Mouse (Mus musculus) mesoderm, embryonic 11.5 days (tissue): Measurements from ENCODE around the gene Amhr2.

ENCODE experiments used
- DNase-seq: peaks from one replicate; pipeline ENCODE4 v3.0.0-alpha.2; 2012; ENCODE audit warnings: low read depth, low spot score

Gene Amhr2

DNA sequence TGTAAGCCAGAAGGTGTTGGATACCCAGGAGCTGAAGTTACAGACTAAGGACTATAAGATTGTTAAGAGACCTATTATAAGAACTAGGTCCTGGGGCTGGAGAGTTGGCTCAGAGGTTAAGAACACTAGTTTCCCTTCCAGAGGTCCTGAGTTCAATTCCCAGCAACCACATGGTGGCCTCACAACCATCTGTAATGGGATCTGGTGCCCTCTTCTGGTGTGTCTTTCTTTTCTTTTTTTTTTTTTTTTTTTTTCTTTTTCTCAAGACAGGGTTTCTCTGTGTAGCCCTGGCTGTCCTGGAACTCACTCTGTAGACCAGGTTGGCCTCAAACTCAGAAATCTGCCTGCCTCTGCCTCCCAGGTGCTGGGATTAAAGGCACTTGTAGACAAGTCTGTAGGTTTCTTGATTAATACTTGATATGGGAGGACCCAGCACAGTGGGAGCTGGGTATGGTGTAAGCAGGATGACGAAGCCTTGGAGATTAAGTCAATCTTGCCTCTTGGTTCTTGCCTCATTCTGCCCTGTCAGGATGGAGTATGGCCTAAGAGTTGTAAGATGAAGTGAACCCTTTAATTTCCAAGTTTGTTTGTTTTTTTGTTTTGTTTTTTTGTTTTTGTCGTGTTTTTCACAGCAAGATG, 21.4 kb upstream of the Amhr2 start:
- DNase-seq, result no peak

- DNase-seq, result no peak
Measured at GRCm38 (mm10) chr15:102424657-102425056, 20.5 kb upstream of the Amhr2 start.

GRCm38 (mm10) chr15:102426963-102427362, 18.2 kb upstream of the Amhr2 start:
- DNase-seq, result no peak

DNA sequence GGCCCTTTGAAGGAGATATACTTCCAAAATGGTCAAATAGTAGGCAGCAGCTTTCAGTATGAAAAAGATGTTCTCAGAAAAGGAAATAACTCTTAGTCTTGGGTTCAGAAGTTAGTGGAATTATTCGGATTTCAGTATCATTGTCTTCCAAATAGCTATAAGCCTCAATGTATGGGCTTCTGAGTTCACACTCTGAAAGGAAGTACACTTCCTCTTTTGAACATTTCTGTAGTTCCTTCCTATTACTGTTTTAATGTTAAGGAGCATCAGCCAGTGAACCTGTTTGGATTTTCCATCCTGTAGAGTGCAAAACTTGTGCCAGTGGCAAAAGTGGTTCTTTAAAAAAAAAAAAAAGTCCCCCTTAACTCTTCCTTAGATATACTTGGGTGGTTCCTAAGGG, 13.1 kb upstream of the Amhr2 start:
- DNase-seq, result no peak

GRCm38 (mm10) chr15:102433173-102433572, 12.0 kb upstream of the Amhr2 start:
- DNase-seq, result no peak

- DNase-seq, result peak; percentile 81
Measured at GRCm38 (mm10) chr15:102442490-102442889, 2.7 kb upstream of the Amhr2 start.

DNA sequence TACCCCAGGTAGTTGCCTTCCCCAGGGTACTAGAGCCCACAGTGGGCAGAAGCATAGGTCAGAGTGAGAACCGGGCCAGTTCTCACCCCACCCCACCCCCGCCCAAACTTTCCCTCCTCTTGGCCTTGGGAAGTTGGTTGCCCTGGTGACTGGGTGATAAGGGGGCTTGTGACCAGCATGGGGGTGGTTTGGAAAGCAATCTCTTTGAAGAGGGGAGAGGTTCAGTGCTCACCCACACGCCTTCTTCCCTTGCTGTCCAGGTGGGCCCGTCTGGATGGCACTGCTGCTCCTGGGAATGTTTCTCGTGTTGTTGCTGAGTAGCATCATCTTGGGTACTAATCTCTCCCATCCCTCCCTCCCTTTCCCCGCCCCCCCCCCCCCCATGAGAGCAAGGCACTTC, 1.3 kb downstream of the Amhr2 start:
- DNase-seq, result no peak

DNA sequence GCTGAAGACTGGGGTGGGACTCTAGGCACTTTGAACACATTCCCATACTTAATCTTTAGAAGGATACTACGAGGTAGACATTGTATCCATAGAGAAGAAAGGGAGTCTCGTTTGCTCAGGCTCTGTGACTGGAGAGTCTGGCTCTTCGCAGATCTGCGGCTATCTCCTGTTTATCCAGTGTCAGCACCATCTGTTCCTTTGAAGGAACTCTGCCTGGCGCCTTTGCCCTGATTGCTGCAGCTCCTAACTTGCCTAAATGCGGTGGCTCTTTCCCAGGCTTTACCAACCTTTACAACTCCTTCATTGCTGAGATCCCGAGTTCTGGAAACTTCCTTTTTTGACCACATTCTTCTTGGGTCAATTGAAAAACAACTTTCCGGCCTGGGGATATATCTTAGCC, 4.2 kb downstream of the Amhr2 start:
- DNase-seq, result no peak

DNA sequence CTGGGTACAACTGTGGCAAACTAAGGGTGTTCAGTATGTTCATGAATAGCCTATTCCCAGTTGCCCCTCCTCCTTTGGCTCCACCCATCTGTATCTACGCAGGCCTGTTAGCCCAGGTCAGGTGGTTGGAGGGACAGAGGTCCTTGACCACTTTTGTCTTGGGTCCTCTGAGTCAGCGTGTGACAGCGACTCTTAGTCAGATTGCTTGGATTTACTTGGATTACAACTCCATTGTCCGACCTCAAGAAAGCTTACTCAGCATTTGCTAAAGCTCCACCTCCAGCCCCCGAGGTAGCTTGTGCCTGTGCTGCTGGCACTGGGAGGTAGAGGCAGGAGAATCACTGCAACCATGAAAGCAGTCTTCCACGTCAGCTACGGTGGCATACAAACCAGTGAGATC, 5.8 kb downstream of the Amhr2 start:
- no peak for DNase-seq

GRCm38 (mm10) chr15:102451666-102452430, 6.7 kb downstream of the Amhr2 start:
- no peak for DNase-seq

DNA sequence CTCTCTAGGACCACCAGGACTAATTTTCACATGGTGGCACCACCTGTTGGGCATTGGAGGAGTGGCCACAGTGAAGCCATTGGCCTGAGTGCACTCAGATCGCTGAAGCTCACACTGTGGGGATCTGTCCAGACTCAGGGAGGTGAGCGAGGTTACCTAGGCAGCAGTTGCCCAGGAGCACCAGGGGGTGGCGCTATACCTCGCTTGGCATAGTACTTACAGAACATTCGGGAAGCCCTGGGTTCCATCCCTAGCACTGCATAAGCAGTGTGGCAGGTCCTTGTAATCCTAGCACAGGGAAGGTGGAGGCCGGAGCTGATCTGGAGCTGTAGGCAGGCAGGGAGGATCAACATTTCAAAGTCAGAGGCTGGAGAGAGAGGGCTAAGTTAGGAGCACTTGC, 10.8 kb downstream of the Amhr2 start:
- peak; percentile 30 for DNase-seq

- DNase-seq, result no peak
Measured at GRCm38 (mm10) chr15:102458050-102458736, 13.0 kb downstream of the Amhr2 start.

- DNase-seq, result peak; percentile 91
Measured at GRCm38 (mm10) chr15:102458904-102459317, 13.7 kb downstream of the Amhr2 start, which contains the start of gene Prr13. TSS of gene Prr13 (plus strand) at chr15:102459028.

GRCm38 (mm10) chr15:102459381-102459780, 14.2 kb downstream of the Amhr2 start:
- no peak for DNase-seq

DNA sequence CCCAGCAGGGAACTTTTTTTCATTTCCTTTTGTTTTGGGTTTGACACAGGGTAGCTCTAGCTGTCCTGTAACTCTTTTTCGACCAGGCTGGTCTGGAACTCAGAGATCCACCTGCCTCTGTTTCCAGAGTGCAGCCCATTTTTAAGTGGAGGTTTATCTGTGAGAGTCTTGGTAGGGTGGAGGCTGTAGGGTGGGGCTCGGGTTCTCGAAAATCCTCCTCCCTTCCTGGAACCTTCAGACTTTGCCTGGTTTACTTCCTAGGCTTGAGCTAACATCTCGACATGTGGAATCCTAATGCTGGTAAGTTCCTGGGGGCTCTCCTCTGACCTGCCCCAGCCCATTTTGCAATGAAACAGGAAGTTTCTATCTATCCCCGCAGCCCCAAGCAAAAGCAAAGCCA, 14.7 kb downstream of the Amhr2 start:
- DNase-seq, result no peak

DNA sequence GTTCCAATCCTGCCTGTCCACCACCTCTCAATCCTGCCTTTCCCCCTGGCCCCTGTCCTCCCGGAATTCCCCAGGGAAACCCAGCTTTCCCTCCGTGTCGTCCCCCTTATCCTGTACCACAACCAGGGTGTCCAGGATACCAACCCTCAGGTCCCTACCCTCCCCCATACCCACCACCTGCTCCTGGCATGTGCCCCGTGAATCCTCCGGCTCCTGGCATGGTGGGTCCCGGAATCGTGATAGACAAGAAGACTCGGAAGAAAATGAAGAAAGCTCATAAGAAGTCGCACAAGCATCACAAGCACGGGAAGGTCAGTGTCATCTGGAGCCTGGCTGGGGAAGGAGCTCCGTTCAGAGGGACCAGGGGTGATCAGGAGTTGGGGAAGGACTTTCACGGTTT, 15.2 kb downstream of the Amhr2 start:
- DNase-seq, result no peak

- no peak for DNase-seq
Measured at GRCm38 (mm10) chr15:102460971-102461370, 15.8 kb downstream of the Amhr2 start.

DNA sequence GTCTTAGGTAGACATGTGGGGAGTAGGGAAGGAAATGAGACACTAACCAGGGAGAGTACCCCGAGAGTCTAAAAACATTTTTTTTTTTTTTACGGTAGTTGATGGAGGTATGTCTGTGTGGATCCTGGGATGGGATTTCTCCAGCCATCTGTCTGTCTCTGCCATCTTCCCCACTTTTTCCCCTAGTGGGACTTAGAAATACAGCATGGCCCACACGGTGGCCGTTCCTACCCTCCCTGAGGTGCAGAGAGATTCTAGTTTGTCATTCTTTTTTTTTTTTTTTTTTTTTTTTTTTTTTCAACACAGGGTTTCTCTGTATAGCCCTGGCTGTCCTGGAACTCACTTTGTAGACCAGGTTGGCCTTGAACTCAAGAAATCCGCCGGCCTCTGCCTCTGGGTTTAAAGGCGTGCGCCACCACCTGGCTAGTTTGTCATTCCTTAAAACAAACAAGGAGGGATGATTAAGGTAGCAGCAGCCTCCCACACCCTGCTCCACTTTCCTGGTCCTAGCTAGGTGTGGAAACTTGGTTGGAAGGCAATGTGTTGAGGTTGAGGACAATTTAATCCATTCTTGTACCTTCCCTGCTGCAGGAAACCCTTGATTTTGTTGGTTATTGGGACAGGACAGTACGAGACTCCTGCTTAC, 16.4 kb downstream of the Amhr2 start:
- DNase-seq, result no peak

DNA sequence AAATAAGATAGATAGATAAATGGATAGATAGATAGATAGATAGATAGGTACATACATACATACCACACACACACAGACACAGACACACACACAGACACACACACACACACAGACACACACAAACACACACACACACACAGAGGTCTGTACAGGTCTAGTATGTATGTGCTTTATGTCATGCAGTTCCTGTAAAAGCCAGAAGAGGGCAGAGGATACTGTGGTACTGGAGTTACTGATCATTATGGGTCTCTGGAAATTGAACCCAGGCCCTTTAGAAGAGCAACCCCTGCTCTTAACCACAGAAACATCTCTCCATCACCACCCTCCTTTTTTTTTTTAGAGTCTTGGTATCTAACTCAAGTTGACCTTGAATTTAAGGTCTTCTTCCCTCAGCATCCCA, 18.5 kb downstream of the Amhr2 start:
- DNase-seq, result peak; percentile 38

- no peak for DNase-seq
Measured at GRCm38 (mm10) chr15:102468675-102469370, 23.7 kb downstream of the Amhr2 start.

GRCm38 (mm10) chr15:102470183-102470604, 25.0 kb downstream of the Amhr2 start, which contains the start of gene Pcbp2:
TSS of gene Pcbp2 (plus strand) at chr15:102470539.
- DNase-seq, result peak; percentile 98
